Mouse (Mus musculus): Measurements from ENCODE around the gene Spn. TPM values are rescaled to one million over a fixed set of nuclear protein-coding genes. Genes with fewer than 3 reads are reported as not detected.
A peak's percentile ranks its signal among the peaks of the same experiment; 100 is the strongest.
"Not testable (repeated sequence)": the region's sequence is repeated elsewhere in the genome, so short reads cannot be mapped to it uniquely, and the experiment has no call there.

Gene Spn
- not detected in 2 replicates for polyA plus RNA-seq (2014; fragmentation: Nextera tagmentation; extraction: Ambion mirVana)

GRCm38 (mm10) chr7:127137262-127138017, at the start of gene Spn:
Spn (minus strand) TSS chr7:127137823.
- no peak within 1 kb of the TSS for H3K4me3 ChIP-seq (ENCODE audit: low read depth, low read length)
- no peak within 1 kb of the TSS for H3K27ac ChIP-seq (replicated peaks; ENCODE audit: low read depth, low read length)
- 70% methylated on average over 9 of the region's 9 CpGs for WGBS
- no peak within 1 kb of the TSS for H3K4me2 ChIP-seq (ENCODE audit: low read depth, low read length)
- ATAC-seq (replicated peaks; ENCODE audit: insufficient number of reproducible peaks, low FRiP score, low TSS enrichment, low read depth) (no peak), DNase-seq (ENCODE audit: low spot score) (no peak)
- H3K4me1 ChIP-seq (ENCODE audit: control insufficient read depth, insufficient read depth, low read length): no peaks in the 10 kb centered on the region
- no peaks in the 10 kb centered on the region for H3K27me3 ChIP-seq (ENCODE audit: control insufficient read depth, insufficient read depth, low read length)
- no peaks in the 10 kb centered on the region for H3K36me3 ChIP-seq (replicated peaks; ENCODE audit: control insufficient read depth, insufficient read depth, low read depth, low read length)
- no peaks in the 10 kb centered on the region for H3K9me3 ChIP-seq (replicated peaks; ENCODE audit: control insufficient read depth, low read length)
- no peak within 1 kb of the TSS for H3K9ac ChIP-seq (replicated peaks; ENCODE audit: low read length)

- H3K4me2 ChIP-seq (ENCODE audit: low read depth, low read length): no peak overlapping the region
- H3K9me3 ChIP-seq (replicated peaks; ENCODE audit: control insufficient read depth, low read length): no peaks in the 10 kb centered on the region
- H3K27ac ChIP-seq (replicated peaks; ENCODE audit: low read depth, low read length): no peak overlapping the region
- no peaks in the 10 kb centered on the region for H3K4me1 ChIP-seq (ENCODE audit: control insufficient read depth, insufficient read depth, low read length)
- ATAC-seq (replicated peaks; ENCODE audit: insufficient number of reproducible peaks, low FRiP score, low TSS enrichment, low read depth) (no peak), DNase-seq (ENCODE audit: low spot score) (no peak)
- WGBS: 62% methylated on average over 9 of the region's 10 CpGs
- H3K4me3 ChIP-seq (ENCODE audit: low read depth, low read length): no peak overlapping the region
- no peak overlapping the region for H3K9ac ChIP-seq (replicated peaks; ENCODE audit: low read length)
- H3K27me3 ChIP-seq (ENCODE audit: control insufficient read depth, insufficient read depth, low read length): no peaks in the 10 kb centered on the region
- H3K36me3 ChIP-seq (replicated peaks; ENCODE audit: control insufficient read depth, insufficient read depth, low read depth, low read length): peaks cover 5% of the 10 kb centered on the region; the same call in 1 of the 2 replicates
Observed at GRCm38 (mm10) chr7:127187351-127187750, 49.7 kb upstream of the Spn start.

- Histone ChIP-seq H3K4me2 (ENCODE audit: low read depth, low read length) (no peak overlapping the region), H3K4me1 (ENCODE audit: control insufficient read depth, insufficient read depth, low read length) (no peaks in the 10 kb centered on the region), H3K36me3 (replicated peaks; ENCODE audit: control insufficient read depth, insufficient read depth, low read depth, low read length) (no peaks in the 10 kb centered on the region), H3K9ac (replicated peaks; ENCODE audit: low read length) (no peak overlapping the region), H3K27me3 (ENCODE audit: control insufficient read depth, insufficient read depth, low read length) (no peaks in the 10 kb centered on the region), H3K4me3 (ENCODE audit: low read depth, low read length) (no peak overlapping the region), H3K9me3 (replicated peaks; ENCODE audit: control insufficient read depth, low read length) (no peaks in the 10 kb centered on the region), H3K27ac (replicated peaks; ENCODE audit: low read depth, low read length) (no peak overlapping the region)
- 70% methylated on average over 3 of the region's 3 CpGs for WGBS
- ATAC-seq (replicated peaks; ENCODE audit: insufficient number of reproducible peaks, low FRiP score, low TSS enrichment, low read depth): no peak
- DNase-seq (ENCODE audit: low spot score): peak; percentile 44
Observed at GRCm38 (mm10) chr7:127185601-127186000, 48.0 kb upstream of the Spn start.

- ATAC-seq (replicated peaks; ENCODE audit: insufficient number of reproducible peaks, low FRiP score, low TSS enrichment, low read depth): no peak
- Histone ChIP-seq H3K4me1 (ENCODE audit: control insufficient read depth, insufficient read depth, low read length) (no peaks in the 10 kb centered on the region), H3K4me3 (ENCODE audit: low read depth, low read length) (no peak overlapping the region), H3K27ac (replicated peaks; ENCODE audit: low read depth, low read length) (no peak overlapping the region), H3K9ac (replicated peaks; ENCODE audit: low read length) (no peak overlapping the region), H3K27me3 (ENCODE audit: control insufficient read depth, insufficient read depth, low read length) (no peaks in the 10 kb centered on the region), H3K9me3 (replicated peaks; ENCODE audit: control insufficient read depth, low read length) (no peaks in the 10 kb centered on the region), H3K4me2 (ENCODE audit: low read depth, low read length) (no peak overlapping the region), H3K36me3 (replicated peaks; ENCODE audit: control insufficient read depth, insufficient read depth, low read depth, low read length) (no peaks in the 10 kb centered on the region)
- WGBS: 60% methylated on average over 1 of the region's 1 CpGs
- DNase-seq (ENCODE audit: low spot score): no peak
Observed at GRCm38 (mm10) chr7:127184720-127185119, 47.1 kb upstream of the Spn start.

- WGBS: 79% methylated on average over 6 of the region's 6 CpGs
- H3K4me1 ChIP-seq (ENCODE audit: control insufficient read depth, insufficient read depth, low read length): no peaks in the 10 kb centered on the region
- no peak for ATAC-seq (replicated peaks; ENCODE audit: insufficient number of reproducible peaks, low FRiP score, low TSS enrichment, low read depth)
Observed at GRCm38 (mm10) chr7:127183828-127184227, 46.2 kb upstream of the Spn start.

GRCm38 (mm10) chr7:127183345-127183744, 45.7 kb upstream of the Spn start:
- H3K9ac ChIP-seq (replicated peaks; ENCODE audit: low read length): no peak overlapping the region
- WGBS: 76% methylated on average over 8 of the region's 8 CpGs
- no peaks in the 10 kb centered on the region for H3K27me3 ChIP-seq (ENCODE audit: control insufficient read depth, insufficient read depth, low read length)
- no peak overlapping the region for H3K4me3 ChIP-seq (ENCODE audit: low read depth, low read length)
- DNase-seq (ENCODE audit: low spot score): no peak
- no peaks in the 10 kb centered on the region for H3K9me3 ChIP-seq (replicated peaks; ENCODE audit: control insufficient read depth, low read length)
- ATAC-seq (replicated peaks; ENCODE audit: insufficient number of reproducible peaks, low FRiP score, low TSS enrichment, low read depth): no peak
- H3K4me2 ChIP-seq (ENCODE audit: low read depth, low read length): no peak overlapping the region
- no peaks in the 10 kb centered on the region for H3K4me1 ChIP-seq (ENCODE audit: control insufficient read depth, insufficient read depth, low read length)
- H3K36me3 ChIP-seq (replicated peaks; ENCODE audit: control insufficient read depth, insufficient read depth, low read depth, low read length): no peaks in the 10 kb centered on the region
- H3K27ac ChIP-seq (replicated peaks; ENCODE audit: low read depth, low read length): no peak overlapping the region

More at GRCm38 (mm10) chr7:127183828-127184227, 46.2 kb upstream of the Spn start:
- Histone ChIP-seq H3K27me3 (ENCODE audit: control insufficient read depth, insufficient read depth, low read length) (no peaks in the 10 kb centered on the region), H3K9me3 (replicated peaks; ENCODE audit: control insufficient read depth, low read length) (no peaks in the 10 kb centered on the region), H3K36me3 (replicated peaks; ENCODE audit: control insufficient read depth, insufficient read depth, low read depth, low read length) (no peaks in the 10 kb centered on the region), H3K4me2 (ENCODE audit: low read depth, low read length) (no peak overlapping the region), H3K27ac (replicated peaks; ENCODE audit: low read depth, low read length) (no peak overlapping the region), H3K9ac (replicated peaks; ENCODE audit: low read length) (no peak overlapping the region), H3K4me3 (ENCODE audit: low read depth, low read length) (no peak overlapping the region)
- no peak for DNase-seq (ENCODE audit: low spot score)

- not testable (repeated sequence) for H3K27me3 ChIP-seq (ENCODE audit: control insufficient read depth, insufficient read depth, low read length); H3K4me1 ChIP-seq (ENCODE audit: control insufficient read depth, insufficient read depth, low read length); H3K4me3 ChIP-seq (ENCODE audit: low read depth, low read length); DNase-seq (ENCODE audit: low spot score); H3K9me3 ChIP-seq (replicated peaks; ENCODE audit: control insufficient read depth, low read length); ATAC-seq (replicated peaks; ENCODE audit: insufficient number of reproducible peaks, low FRiP score, low TSS enrichment, low read depth); H3K27ac ChIP-seq (replicated peaks; ENCODE audit: low read depth, low read length); H3K36me3 ChIP-seq (replicated peaks; ENCODE audit: control insufficient read depth, insufficient read depth, low read depth, low read length); H3K4me2 ChIP-seq (ENCODE audit: low read depth, low read length); H3K9ac ChIP-seq (replicated peaks; ENCODE audit: low read length)
- 29% methylated on average over 3 of the region's 3 CpGs for WGBS
Observed at GRCm38 (mm10) chr7:127181724-127182123, 44.1 kb upstream of the Spn start.

- H3K9me3 ChIP-seq (replicated peaks; ENCODE audit: control insufficient read depth, low read length): no peaks in the 10 kb centered on the region
- ATAC-seq (replicated peaks; ENCODE audit: insufficient number of reproducible peaks, low FRiP score, low TSS enrichment, low read depth) (no peak), DNase-seq (ENCODE audit: low spot score) (no peak)
- no peaks in the 10 kb centered on the region for H3K4me1 ChIP-seq (ENCODE audit: control insufficient read depth, insufficient read depth, low read length)
- WGBS: 73% methylated on average over 2 of the region's 2 CpGs
- no peaks in the 10 kb centered on the region for H3K27me3 ChIP-seq (ENCODE audit: control insufficient read depth, insufficient read depth, low read length)
- no peak overlapping the region for H3K9ac ChIP-seq (replicated peaks; ENCODE audit: low read length)
- H3K36me3 ChIP-seq (replicated peaks; ENCODE audit: control insufficient read depth, insufficient read depth, low read depth, low read length): no peaks in the 10 kb centered on the region
- no peak overlapping the region for H3K4me2 ChIP-seq (ENCODE audit: low read depth, low read length)
- no peak overlapping the region for H3K4me3 ChIP-seq (ENCODE audit: low read depth, low read length)
- no peak overlapping the region for H3K27ac ChIP-seq (replicated peaks; ENCODE audit: low read depth, low read length)
Observed at GRCm38 (mm10) chr7:127180783-127181182, 43.2 kb upstream of the Spn start.
